Mouse (Mus musculus): ENCODE data around the gene Kctd11. TPM values are rescaled to one million over a fixed set of nuclear protein-coding genes. Genes with fewer than 3 reads are reported as not detected.

Kctd11 gene
- total RNA-seq, 2 experiments from 2014 or later: 0.79 to 1.3 TPM

DNA sequence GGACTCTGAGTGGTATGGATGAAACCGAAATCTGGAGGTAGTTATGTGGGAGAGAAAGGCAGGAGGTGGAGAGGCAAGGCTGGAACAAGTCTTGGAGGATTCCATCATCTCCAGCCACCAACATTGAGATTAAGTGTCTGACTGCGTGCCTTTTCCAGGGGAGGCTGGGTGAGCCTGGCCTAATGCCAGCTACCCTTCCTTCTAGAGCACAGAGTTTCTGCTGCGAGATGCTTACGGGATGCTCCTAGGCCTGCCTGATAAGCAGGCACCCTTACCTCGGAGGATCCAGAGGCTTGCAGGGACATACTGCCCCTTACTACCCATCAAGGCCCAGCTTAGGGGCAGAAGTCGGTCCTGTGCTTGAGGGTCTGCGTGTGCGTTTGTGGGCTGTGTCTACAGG is 47.7 kb downstream of the Kctd11 start:
- 0 out of 2 replicates have a peak, but pooled peaks have one; percentile 16 for ATAC-seq (replicated peaks; ENCODE audit: low FRiP score, low TSS enrichment, poor library complexity, severe bottlenecking)

DNA sequence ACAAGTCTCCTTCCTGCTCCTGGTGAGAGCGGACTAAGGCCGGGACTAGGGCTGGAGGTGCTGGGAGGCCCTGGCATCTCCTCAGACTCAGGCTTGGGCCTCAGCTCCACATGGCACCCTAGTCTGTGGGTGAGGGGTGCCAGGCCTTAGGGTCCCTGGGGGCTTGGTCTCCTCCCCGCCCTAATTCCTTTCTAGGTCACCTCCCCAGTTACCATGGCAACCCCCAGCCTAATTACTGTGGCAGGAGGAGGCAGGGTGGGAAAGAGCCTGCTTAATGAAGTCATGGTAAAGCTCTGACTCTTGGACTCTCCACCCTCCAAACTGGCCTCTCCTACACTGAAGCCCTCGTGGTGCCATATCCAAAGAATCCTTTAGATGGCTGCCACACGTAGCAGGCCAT is 52.4 kb downstream of the Kctd11 start:
- ATAC-seq (replicated peaks; ENCODE audit: low FRiP score, low TSS enrichment, poor library complexity, severe bottlenecking): no peak

Other genes starting within 250 kb of the Kctd11 start
Only the 30 nearest of the 41 such genes appear.
- 106 TPM in 2 replicates for gene Polr2a, start 122.8 kb downstream of the Kctd11 start, total RNA-seq (2014; fragmentation: Nextera tagmentation)
- gene Polr2a, start 122.8 kb downstream of the Kctd11 start, total RNA-seq (2017): 11.9 and 26.6 TPM in 2 replicates
- gene Slc35g3, start 119.4 kb downstream of the Kctd11 start, total RNA-seq (2014; fragmentation: Nextera tagmentation): not detected in 2 replicates
- gene Slc35g3, start 119.4 kb downstream of the Kctd11 start, total RNA-seq (2017): not detected in 2 replicates
- 2.8 and 4.0 TPM in 2 replicates for gene Zbtb4, start 115.5 kb downstream of the Kctd11 start, total RNA-seq (2014; fragmentation: Nextera tagmentation)
- gene Zbtb4, start 115.5 kb downstream of the Kctd11 start, total RNA-seq (2017): 1.1 and 2.1 TPM in 2 replicates
- 2.3 TPM in 1 of 2 replicates, not detected in the other for gene Chrnb1, start 85.5 kb downstream of the Kctd11 start, total RNA-seq (2014; fragmentation: Nextera tagmentation)
- 0.28 and 1.9 TPM in 2 replicates for gene Chrnb1, start 85.5 kb downstream of the Kctd11 start, total RNA-seq (2017)
- 0.57 and 0.63 TPM in 2 replicates for gene Fgf11, start 79.5 kb downstream of the Kctd11 start, total RNA-seq (2014; fragmentation: Nextera tagmentation)
- gene Fgf11, start 79.5 kb downstream of the Kctd11 start, total RNA-seq (2017): 2.3 TPM in 1 of 2 replicates, not detected in the other
- not detected in 2 replicates for gene Tmem102, start 75.8 kb downstream of the Kctd11 start, total RNA-seq (2014; fragmentation: Nextera tagmentation)
- gene Tmem102, start 75.8 kb downstream of the Kctd11 start, total RNA-seq (2017): not detected in 2 replicates
- gene Gm39566, start 66.1 kb downstream of the Kctd11 start, total RNA-seq (2014; fragmentation: Nextera tagmentation): not detected in 2 replicates
- not detected in 2 replicates for gene Gm39566, start 66.1 kb downstream of the Kctd11 start, total RNA-seq (2017)
- not detected in 2 replicates for gene Spem2, start 62.9 kb downstream of the Kctd11 start, total RNA-seq (2014; fragmentation: Nextera tagmentation)
- gene Spem2, start 62.9 kb downstream of the Kctd11 start, total RNA-seq (2017): not detected in 2 replicates
- gene Spem1, start 59.2 kb downstream of the Kctd11 start, total RNA-seq (2014; fragmentation: Nextera tagmentation): not detected in 2 replicates
- not detected in 2 replicates for gene Spem1, start 59.2 kb downstream of the Kctd11 start, total RNA-seq (2017)
- gene Nlgn2, start 43.6 kb downstream of the Kctd11 start, total RNA-seq (2014; fragmentation: Nextera tagmentation): 7.9 and 8.3 TPM in 2 replicates
- 2.9 and 3.8 TPM in 2 replicates for gene Nlgn2, start 43.6 kb downstream of the Kctd11 start, total RNA-seq (2017)
- 166 and 210 TPM in 2 replicates for gene Tmem256, start 42.9 kb downstream of the Kctd11 start, total RNA-seq (2014; fragmentation: Nextera tagmentation)
- gene Tmem256, start 42.9 kb downstream of the Kctd11 start, total RNA-seq (2017): 64.8 and 66.7 TPM in 2 replicates
- 54.7 and 61.3 TPM in 2 replicates for gene Plscr3, start 35.0 kb downstream of the Kctd11 start, total RNA-seq (2014; fragmentation: Nextera tagmentation)
- gene Plscr3, start 35.0 kb downstream of the Kctd11 start, total RNA-seq (2017): 14.5 and 14.8 TPM in 2 replicates
- 0.48 TPM in 1 of 2 replicates, not detected in the other for gene Tnk1, start 22.7 kb downstream of the Kctd11 start, total RNA-seq (2014; fragmentation: Nextera tagmentation)
- 0.34 TPM in 1 of 2 replicates, not detected in the other for gene Tnk1, start 22.7 kb downstream of the Kctd11 start, total RNA-seq (2017)
- gene Tmem95, start 3.4 kb downstream of the Kctd11 start, total RNA-seq (2014; fragmentation: Nextera tagmentation): not detected in 2 replicates
- not detected in 2 replicates for gene Tmem95, start 3.4 kb downstream of the Kctd11 start, total RNA-seq (2017)
- 52.7 and 59.4 TPM in 2 replicates for gene Acap1, start 14.1 kb upstream of the Kctd11 start, total RNA-seq (2014; fragmentation: Nextera tagmentation)
- 40.3 and 55.2 TPM in 2 replicates for gene Acap1, start 14.1 kb upstream of the Kctd11 start, total RNA-seq (2017)
- gene 2810408A11Rik, start 19.6 kb upstream of the Kctd11 start, total RNA-seq (2014; fragmentation: Nextera tagmentation): 2.4 and 4.0 TPM in 2 replicates
- gene 2810408A11Rik, start 19.6 kb upstream of the Kctd11 start, total RNA-seq (2017): 3.4 and 4.1 TPM in 2 replicates
- gene Neurl4, start 19.7 kb upstream of the Kctd11 start, total RNA-seq (2014; fragmentation: Nextera tagmentation): 31.7 and 51.2 TPM in 2 replicates
- 27.9 and 64.3 TPM in 2 replicates for gene Neurl4, start 19.7 kb upstream of the Kctd11 start, total RNA-seq (2017)
- 155 and 190 TPM in 2 replicates for gene Gps2, start 32.5 kb upstream of the Kctd11 start, total RNA-seq (2014; fragmentation: Nextera tagmentation)
- gene Gps2, start 32.5 kb upstream of the Kctd11 start, total RNA-seq (2017): 53.7 and 106 TPM in 2 replicates
- 1,285 and 1,514 TPM in 2 replicates for gene Eif5a, start 40.6 kb upstream of the Kctd11 start, total RNA-seq (2014; fragmentation: Nextera tagmentation)
- gene Eif5a, start 40.6 kb upstream of the Kctd11 start, total RNA-seq (2017): 1,032 and 1,474 TPM in 2 replicates
- 2.2 TPM in 1 of 2 replicates, not detected in the other for gene Ybx2, start 54.4 kb upstream of the Kctd11 start, total RNA-seq (2014; fragmentation: Nextera tagmentation)
- gene Ybx2, start 54.4 kb upstream of the Kctd11 start, total RNA-seq (2017): not detected in 2 replicates
- 0.15 and 5.2 TPM in 2 replicates for gene Slc2a4, start 66.8 kb upstream of the Kctd11 start, total RNA-seq (2014; fragmentation: Nextera tagmentation)
- 0.19 and 0.88 TPM in 2 replicates for gene Slc2a4, start 66.8 kb upstream of the Kctd11 start, total RNA-seq (2017)
- not detected in 2 replicates for gene Cldn7, start 83.4 kb upstream of the Kctd11 start, total RNA-seq (2014; fragmentation: Nextera tagmentation)
- gene Cldn7, start 83.4 kb upstream of the Kctd11 start, total RNA-seq (2017): not detected in 2 replicates
- gene Ctdnep1, start 99.8 kb upstream of the Kctd11 start, total RNA-seq (2014; fragmentation: Nextera tagmentation): 181 and 216 TPM in 2 replicates
- 9.8 and 38.6 TPM in 2 replicates for gene Ctdnep1, start 99.8 kb upstream of the Kctd11 start, total RNA-seq (2017)
- 81.7 and 104 TPM in 2 replicates for gene Elp5, start 101.1 kb upstream of the Kctd11 start, total RNA-seq (2014; fragmentation: Nextera tagmentation)
- 66.4 and 82.7 TPM in 2 replicates for gene Elp5, start 101.1 kb upstream of the Kctd11 start, total RNA-seq (2017)
- 267 and 278 TPM in 2 replicates for gene Gabarap, start 109.7 kb upstream of the Kctd11 start, total RNA-seq (2014; fragmentation: Nextera tagmentation)
- gene Gabarap, start 109.7 kb upstream of the Kctd11 start, total RNA-seq (2017): 222 and 223 TPM in 2 replicates
- gene Phf23, start 114.4 kb upstream of the Kctd11 start, total RNA-seq (2014; fragmentation: Nextera tagmentation): 49.1 and 53.9 TPM in 2 replicates
- gene Phf23, start 114.4 kb upstream of the Kctd11 start, total RNA-seq (2017): 46.2 and 53.7 TPM in 2 replicates
- 20.3 and 30.0 TPM in 2 replicates for gene Dvl2, start 119.2 kb upstream of the Kctd11 start, total RNA-seq (2014; fragmentation: Nextera tagmentation)
- gene Dvl2, start 119.2 kb upstream of the Kctd11 start, total RNA-seq (2017): 15.8 and 20.8 TPM in 2 replicates
- gene Acadvl, start 134.0 kb upstream of the Kctd11 start, total RNA-seq (2014; fragmentation: Nextera tagmentation): 50.8 and 85.0 TPM in 2 replicates
- 58.1 and 70.7 TPM in 2 replicates for gene Acadvl, start 134.0 kb upstream of the Kctd11 start, total RNA-seq (2017)
- gene Dlg4, start 135.5 kb upstream of the Kctd11 start, total RNA-seq (2014; fragmentation: Nextera tagmentation): 2.1 and 3.0 TPM in 2 replicates
- gene Dlg4, start 135.5 kb upstream of the Kctd11 start, total RNA-seq (2017): 0.23 and 0.76 TPM in 2 replicates
- gene Asgr1, start 172.7 kb upstream of the Kctd11 start, total RNA-seq (2014; fragmentation: Nextera tagmentation): not detected in 2 replicates
- gene Asgr1, start 172.7 kb upstream of the Kctd11 start, total RNA-seq (2017): not detected in 2 replicates

Measured in megakaryocyte-erythroid progenitor cell, adult 5-6 weeks (primary cell).